Mouse (Mus musculus) layer of hippocampus, adult 11-12 months (tissue): Measurements from ENCODE around the gene Tmem178b.

Experiments
- DNase-seq: peaks from one replicate; pipeline ENCODE4 v3.0.0; 2022; ENCODE audit warnings: low spot score

The Tmem178b gene

DNA sequence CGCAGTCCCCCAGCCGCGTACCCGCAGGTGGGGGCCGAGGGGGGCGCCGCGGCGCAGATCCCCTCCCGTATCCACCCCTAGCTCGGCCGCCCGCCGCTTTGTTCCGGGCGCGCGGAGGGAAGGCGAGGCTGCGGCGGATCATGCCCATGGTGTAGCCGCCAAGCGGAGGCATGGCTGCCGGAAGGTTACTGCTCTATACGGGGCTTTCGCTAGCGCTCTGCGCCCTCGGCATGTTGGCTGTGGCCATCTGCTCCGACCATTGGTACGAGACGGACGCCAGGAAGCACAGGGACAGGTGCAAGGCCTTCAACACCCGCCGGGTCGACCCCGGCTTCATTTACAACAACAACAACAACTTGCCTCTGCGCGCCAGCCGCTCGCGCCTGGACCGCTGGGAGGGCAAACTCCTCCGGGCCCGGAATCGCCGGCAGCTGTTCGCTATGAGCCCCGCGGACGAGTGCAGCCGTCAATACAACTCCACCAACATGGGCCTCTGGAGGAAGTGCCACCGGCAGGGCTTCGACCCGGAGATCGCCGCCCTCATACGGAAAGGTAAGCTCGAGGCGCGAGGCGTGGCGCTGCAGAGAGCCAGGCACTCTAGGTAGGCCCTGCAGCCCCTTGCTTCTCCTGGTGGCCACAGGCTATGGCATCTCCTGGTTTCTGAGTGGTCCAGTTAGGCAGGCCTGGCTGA is at the start of gene Tmem178b:
Tmem178b (plus strand) TSS at position 371 of the 691 bp plus-strand sequence.
- peak; percentile 24 for DNase-seq

DNA sequence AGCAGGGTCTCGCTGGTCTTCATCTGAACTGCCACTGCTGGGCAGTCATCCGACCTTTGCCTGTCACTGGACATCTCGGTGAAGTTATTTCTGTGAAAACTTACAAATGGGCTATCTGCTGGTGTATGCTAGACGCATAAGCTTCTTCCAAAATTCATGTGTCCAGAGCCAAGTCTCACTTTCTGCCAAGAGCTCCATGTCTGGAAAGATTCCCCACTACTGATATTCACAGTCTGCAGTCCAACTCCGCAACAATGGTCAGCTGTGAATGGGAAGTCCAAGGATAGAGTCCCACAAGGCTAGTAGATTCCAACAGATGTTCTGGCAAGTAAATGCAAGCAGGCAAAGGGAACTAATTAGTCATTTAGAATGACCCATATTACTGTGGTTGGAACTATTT is 44.3 kb upstream of the Tmem178b start:
- no peak for DNase-seq

DNA sequence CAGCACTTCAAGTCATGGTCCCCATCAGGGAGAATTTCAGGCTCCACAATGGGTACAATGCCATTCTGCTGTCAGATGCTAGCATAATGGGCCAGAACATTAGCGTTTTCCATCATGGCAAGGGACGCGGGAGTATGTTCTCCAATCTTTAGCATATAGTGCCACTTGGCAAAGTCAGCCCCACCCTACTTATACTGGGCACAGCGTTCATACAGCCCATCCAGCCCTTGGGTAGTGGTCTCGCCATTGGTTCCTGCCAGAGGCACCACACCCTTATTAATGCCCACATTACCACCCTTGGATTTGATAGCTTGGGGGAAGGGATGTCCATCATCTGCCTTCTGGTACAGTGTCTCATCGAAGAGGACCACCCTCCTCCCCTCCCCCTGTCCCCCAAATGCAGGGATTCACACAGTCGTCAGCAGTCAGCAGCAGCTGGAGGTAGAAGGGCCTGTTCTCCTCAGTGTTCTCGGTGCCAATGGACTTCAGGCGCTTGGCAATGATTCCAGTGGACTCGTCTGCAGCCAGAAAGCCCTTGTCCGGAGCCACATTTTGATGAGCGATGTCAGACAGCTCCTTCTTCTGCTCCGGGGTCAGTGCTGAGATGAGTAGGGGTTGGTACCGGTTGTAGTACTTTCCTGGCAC is 29.3 kb upstream of the Tmem178b start:
- DNase-seq, result no peak

DNA sequence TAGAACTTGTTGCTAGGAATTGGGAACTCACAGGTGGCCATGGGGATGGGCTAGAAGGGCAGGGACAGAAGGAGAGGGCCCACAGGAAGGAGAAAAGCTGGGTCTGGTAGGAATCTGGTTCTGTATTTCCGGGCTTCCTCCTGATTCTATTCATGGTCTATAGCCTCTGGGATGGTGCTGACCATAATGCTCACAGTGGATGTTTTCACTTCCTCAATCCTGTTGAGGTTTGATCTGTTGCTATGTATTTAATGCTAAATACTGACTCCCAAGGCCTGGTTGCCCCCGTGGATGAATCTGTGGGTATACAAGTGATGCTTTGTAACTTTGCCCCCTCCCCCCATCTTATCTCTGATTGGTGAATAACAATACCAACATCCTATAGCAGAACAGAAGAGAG is 25.5 kb upstream of the Tmem178b start:
- DNase-seq, result no peak

DNA sequence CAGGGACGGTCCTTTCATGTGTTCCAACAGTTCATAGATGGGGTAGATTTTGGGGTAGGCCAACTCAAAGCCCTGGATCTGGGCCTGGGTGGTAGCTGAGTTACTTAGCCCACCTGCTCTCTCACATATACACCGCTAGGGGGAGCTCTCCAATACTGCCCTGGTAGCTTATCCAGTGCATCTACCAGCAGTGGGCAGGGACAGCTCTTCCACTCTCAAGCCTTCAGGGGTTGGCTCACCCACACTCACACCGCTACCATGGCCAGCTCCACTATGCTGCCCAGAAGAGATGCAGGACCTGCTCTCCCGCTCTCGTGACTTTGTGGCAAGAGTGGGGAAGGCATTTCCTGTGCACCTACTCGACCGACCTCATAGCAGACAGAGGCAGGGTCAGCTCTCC is 24.3 kb upstream of the Tmem178b start:
- DNase-seq, result peak; percentile 9

DNA sequence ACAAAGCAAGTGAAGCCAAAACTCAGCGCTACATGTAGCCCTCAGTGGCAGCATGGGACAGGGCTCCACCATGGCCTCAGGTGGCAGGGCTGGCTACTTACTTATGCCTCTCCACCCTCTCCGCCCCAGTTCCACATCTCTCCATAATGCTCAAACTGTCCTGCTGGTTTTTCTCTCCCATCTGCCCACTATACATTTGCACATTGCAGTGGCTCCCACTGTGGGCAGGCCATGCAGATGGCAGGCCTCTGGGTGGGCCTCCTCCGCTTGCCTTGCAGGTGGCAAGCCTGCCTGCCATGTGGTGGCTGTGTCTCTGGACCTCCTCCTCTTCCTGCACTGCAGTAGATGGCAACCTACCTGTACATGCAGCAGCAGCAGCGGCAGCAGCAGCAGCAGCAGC is 23.4 kb upstream of the Tmem178b start:
- DNase-seq, result no peak

DNA sequence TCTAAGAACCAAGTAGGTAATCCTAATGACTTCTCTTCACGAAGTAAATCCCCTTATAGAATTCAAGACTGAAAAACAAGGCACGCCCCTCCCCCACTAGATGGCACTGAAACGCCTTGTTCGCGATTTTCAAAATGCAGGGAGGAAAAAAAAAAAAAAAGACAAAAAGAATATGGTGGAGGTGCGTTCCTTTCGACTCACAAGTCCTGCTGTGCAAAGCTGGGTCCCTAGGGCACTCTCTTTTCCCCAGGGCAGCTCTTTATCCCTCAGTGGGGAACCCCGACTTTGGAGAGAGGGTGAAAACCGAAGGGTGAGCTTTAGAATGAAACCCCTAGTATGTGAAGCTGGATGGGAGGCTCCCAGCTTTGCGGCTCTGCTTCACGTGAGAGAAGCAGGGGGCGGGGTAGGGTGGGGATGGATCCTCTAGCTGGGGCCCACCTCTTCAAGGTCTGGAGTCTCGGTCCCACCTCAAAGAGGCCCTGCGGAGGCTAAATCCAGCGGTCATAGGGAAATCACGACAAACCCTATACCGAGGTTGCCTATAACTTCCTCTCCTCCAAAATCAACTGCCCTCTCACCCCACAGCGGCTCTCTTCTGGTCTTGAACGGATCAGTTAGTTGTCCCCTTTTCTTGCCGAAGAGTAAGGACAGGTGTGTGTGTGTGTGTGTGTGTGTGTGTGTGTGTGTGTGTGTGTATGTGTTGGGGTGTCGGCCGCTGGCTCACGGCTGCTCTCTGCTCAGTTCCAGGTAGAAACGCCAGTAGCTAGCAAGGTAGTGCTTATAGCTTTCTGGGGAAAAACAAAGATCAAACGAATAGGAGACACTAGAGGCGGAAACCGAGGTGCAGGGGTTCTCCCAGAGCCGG is 2.6 kb upstream of the Tmem178b start:
- peak; percentile 78 for DNase-seq

DNA sequence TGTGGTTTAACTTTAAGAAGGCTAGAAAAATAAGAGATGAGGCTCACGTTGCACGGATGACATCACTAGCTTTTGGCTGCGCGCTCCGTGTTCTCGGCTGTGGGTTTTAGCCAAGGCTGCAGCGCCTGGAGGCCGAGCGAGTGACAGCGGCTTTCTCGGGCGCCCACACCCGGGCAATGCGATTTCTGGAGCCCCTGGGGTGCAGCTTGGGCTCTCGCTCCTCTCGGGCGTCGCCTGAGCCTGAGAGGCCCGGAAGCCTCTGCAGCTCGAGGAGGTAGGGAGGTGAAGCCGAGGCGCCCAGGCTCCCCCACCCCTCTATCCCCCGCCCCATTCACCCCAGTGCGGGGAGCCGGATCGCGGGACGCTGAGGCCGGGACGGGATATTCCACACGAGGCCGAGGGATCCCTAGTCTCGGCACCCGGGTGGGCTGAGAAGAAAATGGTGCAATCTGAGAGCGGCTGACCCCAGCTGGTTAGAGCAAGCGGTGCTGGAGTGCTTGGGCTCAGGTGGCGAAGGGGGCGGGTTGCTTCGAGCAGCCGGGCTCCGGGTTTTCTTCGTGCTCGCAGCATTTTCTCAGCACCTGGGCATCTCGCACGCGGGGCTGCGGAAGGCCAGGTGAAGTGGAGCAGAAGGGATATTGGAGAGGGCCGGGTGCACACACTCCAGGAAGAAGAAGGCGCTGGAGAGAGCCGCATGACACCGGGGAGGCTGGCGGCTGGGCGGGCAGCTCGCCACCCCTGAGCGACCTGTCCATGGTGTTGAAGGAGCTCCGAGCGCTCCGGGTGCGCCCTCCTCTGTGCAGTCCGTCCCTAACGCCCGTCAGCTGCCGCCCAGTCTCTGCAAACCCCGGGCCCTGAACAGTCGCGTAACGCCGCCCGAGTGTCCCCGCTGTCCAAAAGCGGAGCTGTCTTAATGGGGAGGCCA is 1.4 kb upstream of the Tmem178b start:
- peak; percentile 87 for DNase-seq

DNA sequence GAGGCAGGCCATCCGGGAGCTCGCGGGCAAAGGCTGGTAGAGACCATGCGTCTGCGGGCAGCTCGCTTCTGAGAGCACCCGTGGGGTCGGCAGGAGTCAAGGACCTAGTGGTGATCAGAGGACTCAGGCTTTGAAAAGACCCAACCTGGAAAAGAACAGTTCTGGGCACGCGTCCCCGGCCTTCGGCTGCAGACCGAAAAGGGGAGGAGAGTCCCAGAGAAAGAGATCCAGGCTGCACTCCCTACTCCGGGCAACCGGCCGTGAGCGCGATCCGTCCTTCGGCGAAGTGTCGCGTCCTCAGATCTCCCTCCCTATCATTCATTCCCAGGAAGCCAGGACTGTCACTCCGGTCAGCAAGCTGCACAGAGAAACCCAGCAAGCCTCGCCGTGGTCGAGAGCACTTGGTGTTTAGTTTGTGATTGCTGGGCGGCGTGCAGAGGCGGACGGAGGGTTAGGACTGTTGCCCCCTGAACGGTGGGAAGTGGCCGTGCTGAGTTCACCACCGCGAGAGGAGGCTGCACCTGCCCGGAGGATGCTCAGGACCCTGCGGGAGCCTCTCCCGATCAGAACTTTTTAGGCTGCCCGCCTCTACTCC is 668 bp upstream of the Tmem178b start:
- DNase-seq, result peak; percentile 23

DNA sequence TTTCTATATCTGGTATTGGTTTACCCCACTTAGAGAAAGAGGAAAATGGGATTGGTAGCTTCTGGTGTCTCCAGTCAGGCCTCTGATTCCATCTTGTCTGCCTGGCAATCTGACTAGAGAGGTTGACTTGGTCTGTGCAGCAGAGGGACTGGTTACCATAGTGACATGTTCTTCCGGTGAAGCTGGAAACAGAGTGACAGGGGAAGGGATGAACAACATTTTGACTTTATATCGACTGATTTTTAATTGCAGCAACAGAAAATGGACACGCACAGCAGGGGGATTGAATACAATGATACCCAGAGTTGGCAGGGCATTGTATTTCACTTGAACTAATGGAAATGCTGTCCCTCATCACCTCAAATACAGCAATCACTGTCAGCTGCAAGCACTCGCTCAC is 2.1 kb downstream of the Tmem178b start:
- peak; percentile 16 for DNase-seq

DNA sequence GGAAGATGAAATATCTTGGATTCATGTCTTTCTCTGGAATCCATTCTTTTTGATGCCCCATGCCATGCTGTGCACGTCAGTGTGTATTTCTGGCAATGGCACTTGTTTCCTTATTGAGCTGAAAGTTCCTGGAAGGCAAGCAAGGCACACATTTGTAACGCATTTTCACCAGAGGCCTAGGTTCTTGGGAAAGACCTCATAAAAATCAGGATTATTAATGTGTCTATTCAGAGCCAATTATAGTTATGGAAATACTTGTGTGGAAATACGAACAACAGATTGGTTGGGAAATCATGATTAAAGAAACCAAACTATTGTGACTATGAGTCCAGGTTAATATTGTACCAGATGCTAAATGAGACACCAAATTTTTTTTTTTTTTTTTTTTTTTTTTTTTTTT is 3.4 kb downstream of the Tmem178b start:
- no peak for DNase-seq

DNA sequence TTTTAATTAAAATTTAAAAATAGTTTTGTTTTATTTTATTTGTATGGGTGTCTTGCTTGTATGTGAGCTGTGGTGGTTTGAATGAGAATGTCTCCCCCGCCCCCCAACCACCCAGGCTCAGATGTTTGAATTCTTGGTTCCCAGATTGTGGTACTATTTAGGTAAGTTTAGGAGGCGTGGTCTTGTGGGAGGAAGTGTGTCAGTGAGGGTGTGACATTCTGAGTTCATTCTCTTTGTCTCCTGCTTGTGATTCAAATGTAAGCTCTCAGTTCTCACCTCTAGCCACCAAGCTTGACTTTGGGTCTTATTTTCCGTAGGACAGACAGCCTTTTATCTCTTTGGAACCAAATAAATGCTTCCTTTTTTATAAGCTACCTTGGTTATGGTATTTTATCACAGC is 17.7 kb downstream of the Tmem178b start:
- DNase-seq, result no peak

DNA sequence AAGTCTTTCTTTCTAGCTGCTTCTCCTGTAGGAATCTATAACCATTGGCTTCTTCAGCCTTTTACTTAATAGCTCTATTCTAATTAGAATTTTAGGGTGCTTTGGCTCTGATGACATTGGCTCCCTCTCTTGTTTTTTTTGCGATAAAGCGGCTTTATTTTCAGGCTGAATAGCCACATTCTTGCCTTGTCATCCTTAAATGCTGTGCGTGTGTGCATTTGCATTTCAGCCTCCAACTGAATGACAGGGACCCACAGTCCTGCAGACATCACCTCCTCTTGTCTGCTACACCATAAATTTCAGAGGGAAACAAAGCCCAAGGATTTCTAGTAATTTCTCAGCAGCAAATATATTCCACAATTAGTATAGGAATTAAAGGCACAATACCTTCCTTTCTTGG is 23.4 kb downstream of the Tmem178b start:
- DNase-seq, result no peak

DNA sequence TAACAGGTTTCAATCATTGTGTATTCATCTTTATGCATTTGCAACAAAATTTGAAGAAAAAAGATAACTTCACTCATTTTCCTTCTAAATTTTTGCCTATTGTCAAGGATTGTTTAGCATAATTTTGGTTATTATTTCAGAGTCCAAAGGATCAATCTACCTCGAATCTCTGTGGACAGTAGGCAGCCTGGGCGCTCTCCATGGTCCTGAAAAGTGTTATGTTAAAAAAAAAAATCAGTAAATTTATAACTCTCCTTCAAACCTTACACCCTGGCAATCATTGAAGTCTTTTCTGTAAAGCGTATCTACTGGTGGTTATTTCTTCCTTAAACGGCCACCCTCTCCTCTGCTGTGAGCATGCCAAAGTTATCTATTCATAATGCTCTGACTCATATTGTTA is 26.2 kb downstream of the Tmem178b start:
- DNase-seq, result no peak

DNA sequence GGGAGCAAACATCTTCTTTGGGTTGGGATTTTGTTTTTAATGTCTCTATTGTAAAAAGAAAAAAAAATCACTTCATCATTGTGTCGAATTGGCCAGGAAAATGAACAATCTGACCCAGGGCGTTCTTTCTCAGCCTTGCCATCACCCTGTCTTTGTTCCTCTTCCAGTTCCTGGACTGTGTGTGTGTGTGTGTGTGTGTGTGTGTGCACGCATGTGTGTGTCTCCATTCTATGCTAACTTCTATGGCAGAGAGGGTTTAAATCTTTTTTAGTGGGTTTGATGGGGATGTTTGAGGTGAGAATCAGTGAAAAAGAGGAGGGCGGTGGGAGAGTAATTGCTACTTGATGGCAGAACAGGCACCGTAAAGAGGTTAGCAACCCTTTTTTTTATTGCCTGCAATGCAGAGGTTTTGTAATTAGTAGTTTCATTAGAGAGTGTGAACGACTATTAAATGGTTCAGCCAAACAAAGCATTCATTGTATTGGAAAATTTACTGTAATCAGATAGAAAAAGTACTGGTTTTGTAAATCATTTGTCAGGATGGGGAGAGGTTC is 30.2 kb downstream of the Tmem178b start:
- no peak for DNase-seq

DNA sequence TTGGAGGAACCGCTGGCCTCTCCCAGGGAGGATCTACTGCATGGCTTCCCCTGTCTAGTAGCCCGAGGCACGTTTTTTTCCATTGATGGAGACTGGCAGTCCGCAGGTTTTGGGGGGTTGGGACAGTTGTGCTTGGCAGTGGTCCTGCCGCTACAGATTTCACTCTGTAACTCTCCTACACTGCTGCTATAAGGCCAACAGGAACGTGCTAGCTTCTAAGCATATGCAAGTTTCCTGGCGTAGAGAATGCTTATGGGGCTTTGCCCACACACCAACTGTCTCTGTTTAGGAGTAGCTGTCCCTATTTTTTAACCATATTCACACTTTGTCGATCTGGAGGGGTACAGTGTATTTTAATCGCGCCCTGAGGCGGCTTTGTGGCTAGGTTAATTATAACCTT is 30.8 kb downstream of the Tmem178b start:
- peak; percentile 73 for DNase-seq

DNA sequence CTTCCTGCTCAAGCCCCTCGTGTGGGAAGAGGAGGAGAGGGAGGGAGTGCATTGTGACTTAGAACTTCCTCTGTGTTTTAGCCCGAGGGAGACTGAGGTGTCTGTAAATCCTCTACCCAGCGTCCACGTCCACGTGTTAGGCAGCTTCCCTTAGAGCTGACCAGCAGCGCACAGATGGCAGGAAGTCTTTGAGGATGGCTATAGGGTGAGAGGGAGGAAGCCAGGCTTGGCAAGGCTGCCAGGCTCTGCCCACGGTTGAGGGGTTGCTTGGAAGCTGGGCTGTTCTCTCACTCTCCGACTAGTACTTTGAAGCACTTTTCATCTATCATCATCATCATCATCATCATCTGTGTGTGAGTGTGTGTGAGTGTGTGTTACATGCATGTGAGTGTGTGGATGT is 41.9 kb downstream of the Tmem178b start:
- DNase-seq, result no peak

DNA sequence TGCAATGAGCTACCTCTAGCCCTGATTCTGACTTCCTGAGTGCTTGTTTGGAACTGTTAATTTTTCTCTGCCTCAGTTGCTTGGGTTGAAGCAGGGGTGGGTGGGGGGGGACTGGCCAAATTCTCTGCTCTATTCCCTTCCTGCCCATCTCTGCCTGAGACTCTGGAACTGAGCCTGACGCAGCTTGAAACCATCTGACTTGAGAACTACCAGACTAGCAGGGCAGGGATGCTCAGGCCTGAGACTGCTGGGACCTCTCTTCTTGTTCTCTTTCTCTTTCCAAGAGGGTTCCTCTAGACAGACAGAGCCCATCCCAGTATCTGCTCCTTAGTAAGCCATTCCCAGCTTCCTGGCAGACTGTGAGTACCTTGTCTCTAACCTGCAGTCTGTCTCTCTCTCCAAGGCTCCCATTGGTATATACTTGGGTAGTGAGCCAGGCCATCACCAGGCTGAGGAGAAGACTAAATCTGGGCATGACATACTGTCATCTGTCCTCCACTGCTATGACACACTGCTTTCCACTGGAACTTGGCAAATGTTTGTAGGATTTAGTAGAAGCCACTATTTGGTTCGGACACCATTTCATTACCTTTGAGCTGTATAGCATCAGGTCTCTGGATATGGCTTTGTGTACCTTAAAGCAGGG is 42.7 kb downstream of the Tmem178b start:
- no peak for DNase-seq

DNA sequence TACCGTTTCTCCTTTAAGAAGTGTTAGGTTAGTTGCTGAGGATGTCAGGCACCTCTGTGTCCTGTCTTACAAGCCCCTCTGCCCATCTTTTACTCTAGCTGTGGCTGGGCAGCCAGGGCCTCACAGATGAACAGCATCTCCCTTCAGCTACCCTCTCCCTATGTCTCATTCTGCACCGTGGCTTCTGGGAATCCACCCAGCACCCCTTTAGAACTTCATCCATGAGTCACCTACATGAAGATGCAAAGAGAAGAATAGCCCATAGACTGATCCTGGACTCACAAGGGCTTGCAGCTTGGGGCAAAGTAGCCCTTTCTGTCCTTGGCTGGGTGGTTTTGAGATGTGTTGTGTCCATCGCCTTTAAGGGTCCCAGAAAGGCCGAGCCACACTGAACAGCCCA is 43.4 kb downstream of the Tmem178b start:
- no peak for DNase-seq

DNA sequence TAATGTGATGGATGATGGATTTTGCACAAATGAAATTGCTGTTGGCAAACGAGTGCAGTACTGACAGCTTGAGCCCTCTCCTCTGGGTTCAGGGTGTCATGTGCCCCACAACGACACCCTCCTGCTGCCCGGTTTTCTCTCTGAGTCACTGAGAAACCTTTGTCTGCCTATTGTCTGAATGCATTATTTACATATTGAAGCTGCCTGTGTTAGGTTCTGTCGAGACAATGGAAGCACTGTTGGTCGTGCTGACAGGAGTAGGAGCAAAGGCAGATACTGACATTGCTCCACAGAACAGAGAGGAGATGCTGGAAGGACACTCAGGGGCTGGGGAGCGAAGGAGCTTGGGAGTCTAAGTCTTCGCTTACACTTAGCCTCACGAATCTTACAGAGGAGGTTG is 44.2 kb downstream of the Tmem178b start:
- DNase-seq, result peak; percentile 33

DNA sequence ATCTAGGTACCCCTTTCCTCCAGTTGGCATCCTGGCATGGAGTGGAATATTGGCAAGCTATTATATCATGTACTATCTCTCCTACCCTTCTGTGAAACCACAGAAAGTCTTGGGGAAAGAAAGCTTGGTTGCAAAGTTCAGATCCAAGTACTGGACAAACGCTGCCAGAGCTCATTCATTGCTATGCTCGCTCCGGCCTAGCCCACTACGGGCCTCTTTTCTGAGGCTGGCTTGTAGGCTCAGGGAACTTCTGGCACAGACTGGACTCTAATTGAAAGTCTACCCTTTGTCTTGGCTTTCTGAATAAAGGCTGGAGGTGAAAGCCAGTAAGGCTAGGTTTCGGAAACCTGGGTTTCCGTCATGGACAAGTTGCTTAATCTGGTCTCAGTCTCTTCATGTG is 44.7 kb downstream of the Tmem178b start:
- DNase-seq, result no peak
